Mouse (Mus musculus) heart, adult 2 months (tissue): ENCODE data around the gene Thegl. TPM values are rescaled to one million over a fixed set of nuclear protein-coding genes. Genes with fewer than 3 reads are reported as not detected.

Experiments
- DNase-seq, 2 experiments: peaks; one replicate each; pipeline ENCODE4 v3.0.0; 2021
- H3K27ac ChIP-seq: fragments of 200-600 bp; 2 replicates; pipeline ENCODE4 v1.8.1; 2022
- H3K27me3 ChIP-seq: fragments of 200-500 bp; 2 replicates; pipeline ENCODE4 v1.6.1; 2012; ENCODE audit warnings: mild to moderate bottlenecking, low read length, inconsistent platforms, mixed read lengths; ENCODE audit not compliant: control insufficient read depth, insufficient read depth
- H3K36me3 ChIP-seq: fragments of 200-500 bp; 2 replicates; pipeline ENCODE4 v1.6.1; 2012; ENCODE audit warnings: low read length, inconsistent platforms; ENCODE audit not compliant: control insufficient read depth, insufficient read depth
- H3K4me1 ChIP-seq: fragments of 200-500 bp; 2 replicates; pipeline ENCODE4 v1.6.1; 2011; ENCODE audit warnings: low read length; ENCODE audit not compliant: control insufficient read depth, insufficient read depth
- H3K4me3 ChIP-seq: fragments of 200-600 bp; 2 replicates; pipeline ENCODE4 v1.8.1; 2022
- H3K79me2 ChIP-seq: fragments of 200-500 bp; replicated peaks from 2 replicates; pipeline ENCODE4 v1.6.1; 2012; ENCODE audit warnings: mild to moderate bottlenecking, inconsistent platforms, low read length, moderate library complexity, mixed read lengths; ENCODE audit not compliant: control insufficient read depth, insufficient read depth
- H3K9ac ChIP-seq: fragments of 200-500 bp; 2 replicates; pipeline ENCODE4 v1.6.1; 2012; ENCODE audit warnings: low read depth, mild to moderate bottlenecking, control low read depth, inconsistent platforms, low read length, mixed read lengths
- CTCF ChIP-seq: fragments of 200-600 bp; IDR thresholded peaks from 2 replicates; pipeline ENCODE4 v1.8.1; 2022; ENCODE audit warnings: antibody characterized with exemption, mild to moderate bottlenecking, moderate library complexity
- EP300 ChIP-seq: fragments of 200-500 bp; IDR thresholded peaks from 2 replicates; pipeline ENCODE4 v1.6.1; 2011; ENCODE audit warnings: low read depth, low read length, control low read depth; ENCODE audit not compliant: insufficient read depth
- POLR2A ChIP-seq: fragments of 200-500 bp; IDR thresholded peaks from 2 replicates; pipeline ENCODE4 v1.6.1; 2011; ENCODE audit warnings: mild to moderate bottlenecking, low read depth, low read length, control low read depth; ENCODE audit not compliant: insufficient read depth
- WGBS: fragments of 180-500 bp; shearing (Covaris S2); methylation state at CpG from one replicate; pipeline ENCODE4 v1.1.7; 2018; 5-methylcytosine and 5-hydroxymethylcytosine counted together
- intact Hi-C: fragments of 180-260 bp; cut with DNase I; formaldehyde crosslinking; loops from one replicate; pipeline ENCODE4 v1.15.1; 2025
- polyA plus RNA-seq: library from polyadenylated mRNA; depleted of rRNA; stranded (reverse); fragments of >200 nt; gene quantifications from 2 replicates; pipeline ENCODE4 v1.2.3, GENCODE M21; 2012
- total RNA-seq, 2 experiments: library from RNA; stranded (reverse); gene quantifications; 2 replicates each; pipeline ENCODE4 v1.2.3; 2021

The Thegl gene
- total and polyA plus RNA-seq, 3 experiments = 0.25 TPM; not detected in 2

DNA sequence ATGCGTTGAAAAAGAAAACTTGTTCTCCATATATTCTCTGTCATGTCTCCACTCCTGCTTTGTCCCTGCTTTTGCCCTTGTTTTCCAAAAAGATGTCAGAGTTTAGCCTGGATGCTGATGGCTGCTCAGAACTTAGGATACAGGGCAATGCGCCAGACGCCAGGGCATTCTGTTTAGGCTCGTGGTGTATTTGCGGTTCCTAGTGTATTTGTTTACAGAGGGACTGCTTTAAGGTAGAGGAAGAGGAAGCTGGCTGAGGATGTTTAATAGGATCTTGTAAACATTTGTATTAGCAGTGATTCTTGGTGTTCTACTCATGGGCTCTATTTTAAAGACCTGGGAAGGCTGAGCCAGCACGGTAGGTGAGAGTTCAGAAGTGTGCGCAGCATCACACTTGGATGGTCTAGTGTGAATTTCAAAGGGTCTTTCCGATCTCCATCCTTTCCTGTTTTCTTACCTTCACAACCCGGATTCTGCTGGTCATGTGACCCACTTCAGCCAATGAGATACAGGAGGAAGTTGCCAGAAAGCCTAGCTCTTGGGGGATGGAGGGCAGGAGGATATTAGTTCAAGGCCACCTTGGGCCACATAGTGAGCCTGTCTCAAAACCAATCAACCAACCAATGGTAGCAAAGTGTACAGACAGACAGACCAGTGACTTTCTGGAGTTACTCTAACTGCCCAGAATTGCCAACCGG lies 70.1 kb downstream of the Thegl start:
- no peak overlapping the region for H3K4me3 ChIP-seq
- TF ChIP-seq EP300 (no peak), POLR2A (no peak), CTCF (no peak)
- no peaks in the 10 kb centered on the region for H3K4me1 ChIP-seq
- no peak overlapping the region for H3K27ac ChIP-seq
- intact Hi-C loops = no loop called here
- H3K27me3 ChIP-seq = no peaks in the 10 kb centered on the region
- DNase-seq = no peak
- no peak overlapping the region for H3K9ac ChIP-seq
- H3K36me3 ChIP-seq = peaks cover 3% of the 10 kb centered on the region; the same call in 1 of the 2 replicates
- WGBS = 74% methylated on average over 10 of the region's 10 CpGs
- H3K79me2 ChIP-seq = no peaks in the 10 kb centered on the region

DNA sequence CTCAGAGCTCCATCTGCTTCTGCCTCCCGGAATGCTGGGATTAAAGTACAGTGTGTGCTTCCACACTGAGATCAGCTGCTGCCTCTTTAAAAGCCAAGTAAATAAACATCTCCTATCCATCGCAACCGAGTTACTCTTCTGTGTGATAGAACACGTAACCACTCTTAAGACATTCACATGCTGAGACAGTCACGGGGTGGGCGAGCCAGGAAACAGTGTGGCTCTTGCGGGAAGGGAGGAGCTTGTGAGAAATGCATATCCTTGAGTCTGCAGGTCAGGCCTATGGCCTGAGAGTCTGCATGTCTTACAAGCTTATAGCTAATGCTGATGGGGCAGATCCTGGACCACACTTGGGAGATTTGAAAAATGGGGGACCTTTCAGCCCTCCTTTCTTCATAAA lies 70.7 kb downstream of the Thegl start:
- H3K36me3 ChIP-seq = peaks cover 4% of the 10 kb centered on the region
- no peak for TF ChIP-seq EP300
- H3K79me2 ChIP-seq = no peaks in the 10 kb centered on the region
- WGBS = 85% methylated on average over 7 of the region's 7 CpGs
- no peak overlapping the region for H3K4me3 ChIP-seq
- H3K4me1 ChIP-seq = no peaks in the 10 kb centered on the region
- no peaks in the 10 kb centered on the region for H3K27me3 ChIP-seq
- no peak for DNase-seq
- no peak overlapping the region for H3K9ac ChIP-seq
- intact Hi-C loops = no loop called here
- no peak overlapping the region for H3K27ac ChIP-seq

DNA sequence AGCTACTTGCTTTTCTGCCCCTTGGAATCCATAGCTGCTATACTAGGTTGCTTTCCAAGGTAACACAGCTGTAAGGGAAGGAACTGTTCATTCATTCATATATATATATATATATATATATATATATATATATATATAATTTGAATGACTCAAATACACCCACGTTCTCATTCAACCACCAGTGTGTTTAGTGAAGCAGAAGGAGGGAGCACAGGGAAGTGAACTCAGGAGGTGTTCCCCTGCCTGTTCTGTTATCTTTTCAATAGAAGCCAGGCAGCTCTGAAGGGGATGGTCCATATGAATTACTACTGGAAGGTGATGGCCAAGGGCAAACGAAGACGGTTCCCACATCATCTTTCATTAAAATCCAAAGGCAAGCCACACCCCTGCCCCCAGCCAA lies 71.3 kb downstream of the Thegl start:
- WGBS = 63% methylated on average over 3 of the region's 3 CpGs

DNA sequence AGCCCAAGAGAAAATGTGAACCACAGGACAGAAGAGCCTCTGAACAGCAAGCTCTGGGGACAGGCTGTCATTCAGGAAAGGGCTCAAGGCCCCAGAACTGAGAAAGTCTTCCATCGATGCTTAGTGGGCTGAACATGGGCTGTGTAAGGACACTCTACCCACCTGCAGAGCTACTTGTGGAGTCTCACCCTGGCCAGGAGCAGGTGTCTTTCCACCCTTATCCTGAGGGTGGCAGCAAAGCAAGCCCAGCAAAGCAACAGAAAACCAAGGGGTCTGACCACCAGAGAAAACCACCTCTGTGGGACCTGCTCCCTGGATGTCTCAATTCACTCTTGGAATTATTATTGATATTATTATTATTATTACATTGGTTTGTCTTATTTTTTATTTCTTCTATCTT lies 73.5 kb downstream of the Thegl start:
- Histone ChIP-seq H3K9ac (no peak overlapping the region), H3K27me3 (no peaks in the 10 kb centered on the region), H3K79me2 (no peaks in the 10 kb centered on the region), H3K36me3 (peaks cover 8% of the 10 kb centered on the region), H3K27ac (no peak overlapping the region), H3K4me3 (no peak overlapping the region), H3K4me1 (peaks cover 7% of the 10 kb centered on the region)
- 75% methylated on average over 1 of the region's 1 CpGs for WGBS
- DNase-seq = peak; percentile 48 to 74
- TF ChIP-seq POLR2A = no peak
- TF ChIP-seq EP300 = 0 out of 2 replicates have a peak, but pooled peaks have one; percentile 48
- peak; percentile 94 for TF ChIP-seq CTCF
- intact Hi-C loops = loop anchor here (2.0 kb wide), 1 partner anchor 128 kb away; no protein-coding TSS in a partner anchor

More for the DNA sequence above, 71.3 kb downstream of the Thegl start:
- intact Hi-C loops = no loop called here
- Histone ChIP-seq H3K79me2 (no peaks in the 10 kb centered on the region), H3K36me3 (peaks cover 5% of the 10 kb centered on the region), H3K4me3 (no peak overlapping the region), H3K4me1 (no peaks in the 10 kb centered on the region), H3K27me3 (no peaks in the 10 kb centered on the region), H3K27ac (no peak overlapping the region), H3K9ac (no peak overlapping the region)
- no peak for DNase-seq
- TF ChIP-seq EP300 = no peak
- TF ChIP-seq CTCF = no peak
- TF ChIP-seq POLR2A = no peak

DNA sequence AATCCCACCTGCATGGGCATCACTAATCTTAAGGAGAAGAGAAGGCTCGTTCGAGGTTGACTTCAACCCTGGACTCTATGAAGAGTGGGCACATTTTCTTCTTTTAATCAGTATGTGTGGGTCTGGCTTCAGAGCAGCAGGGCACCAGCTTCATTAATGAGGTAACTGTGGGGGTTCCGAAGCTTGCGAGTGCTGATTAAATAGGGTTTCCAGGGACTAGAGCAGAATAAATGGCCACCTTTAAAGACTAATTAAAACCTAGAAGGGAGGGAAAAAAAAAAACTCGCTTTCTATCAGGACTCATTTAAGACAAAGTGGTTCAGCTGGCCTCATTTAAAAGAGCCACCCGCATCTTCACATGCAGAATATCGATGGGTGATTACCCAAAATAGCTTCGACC lies 74.1 kb downstream of the Thegl start:
- H3K4me3 ChIP-seq = no peak overlapping the region
- H3K79me2 ChIP-seq = no peaks in the 10 kb centered on the region
- H3K27ac ChIP-seq = no peak overlapping the region
- no peak for TF ChIP-seq POLR2A
- no peak for TF ChIP-seq EP300
- no peak for TF ChIP-seq CTCF
- no peak overlapping the region for H3K9ac ChIP-seq
- WGBS = 73% methylated on average over 8 of the region's 8 CpGs
- no peak for DNase-seq
- H3K36me3 ChIP-seq = peaks cover 8% of the 10 kb centered on the region
- H3K27me3 ChIP-seq = no peaks in the 10 kb centered on the region
- H3K4me1 ChIP-seq = peaks cover 7% of the 10 kb centered on the region
- intact Hi-C loops = loop anchor here (2.0 kb wide), 1 partner anchor 127 kb away; no protein-coding TSS in a partner anchor

DNA sequence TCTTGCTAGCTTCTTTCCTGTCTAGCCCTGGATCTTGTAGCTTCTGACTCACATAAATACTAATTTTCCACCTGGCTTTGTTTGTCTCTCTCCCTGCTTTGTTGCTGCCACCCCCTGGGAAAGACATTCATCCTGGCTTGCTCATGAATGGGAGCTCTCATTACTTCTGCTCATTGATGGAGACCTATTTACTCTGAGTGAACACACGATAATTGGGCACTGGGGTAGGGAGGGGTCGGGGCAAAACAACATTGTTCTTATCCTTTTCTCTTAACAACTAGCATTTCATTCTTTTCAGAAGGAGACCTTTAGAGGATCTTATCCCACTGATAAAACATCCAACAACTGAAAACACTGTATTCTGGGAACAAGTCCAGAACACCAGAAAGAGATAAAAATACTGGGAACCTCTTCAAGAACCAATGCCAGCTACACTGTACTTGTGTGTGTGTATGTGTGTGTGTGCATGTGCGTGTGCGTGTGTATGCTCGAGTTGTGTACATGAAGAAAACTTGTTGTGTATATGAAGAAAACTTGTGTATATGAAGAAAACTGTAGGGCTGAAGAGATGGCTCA lies 74.8 kb downstream of the Thegl start:
- Histone ChIP-seq H3K9ac (no peak overlapping the region), H3K4me1 (peaks cover 7% of the 10 kb centered on the region), H3K79me2 (no peaks in the 10 kb centered on the region), H3K36me3 (peaks cover 8% of the 10 kb centered on the region), H3K27ac (no peak overlapping the region), H3K27me3 (no peaks in the 10 kb centered on the region), H3K4me3 (no peak overlapping the region)
- DNase-seq = no peak
- intact Hi-C loops = no loop called here
- no peak for TF ChIP-seq EP300
- no peak for TF ChIP-seq CTCF
- TF ChIP-seq POLR2A = no peak
- 19% methylated on average over 5 of the region's 5 CpGs for WGBS
